Mouse (Mus musculus): Measurements from ENCODE around the gene Ccdc85a. TPM values are rescaled to one million over a fixed set of nuclear protein-coding genes. Genes with fewer than 3 reads are reported as not detected.

Ccdc85a gene
- polyA plus RNA-seq, 1 experiment from 2014 or later: 0.75 TPM

DNA sequence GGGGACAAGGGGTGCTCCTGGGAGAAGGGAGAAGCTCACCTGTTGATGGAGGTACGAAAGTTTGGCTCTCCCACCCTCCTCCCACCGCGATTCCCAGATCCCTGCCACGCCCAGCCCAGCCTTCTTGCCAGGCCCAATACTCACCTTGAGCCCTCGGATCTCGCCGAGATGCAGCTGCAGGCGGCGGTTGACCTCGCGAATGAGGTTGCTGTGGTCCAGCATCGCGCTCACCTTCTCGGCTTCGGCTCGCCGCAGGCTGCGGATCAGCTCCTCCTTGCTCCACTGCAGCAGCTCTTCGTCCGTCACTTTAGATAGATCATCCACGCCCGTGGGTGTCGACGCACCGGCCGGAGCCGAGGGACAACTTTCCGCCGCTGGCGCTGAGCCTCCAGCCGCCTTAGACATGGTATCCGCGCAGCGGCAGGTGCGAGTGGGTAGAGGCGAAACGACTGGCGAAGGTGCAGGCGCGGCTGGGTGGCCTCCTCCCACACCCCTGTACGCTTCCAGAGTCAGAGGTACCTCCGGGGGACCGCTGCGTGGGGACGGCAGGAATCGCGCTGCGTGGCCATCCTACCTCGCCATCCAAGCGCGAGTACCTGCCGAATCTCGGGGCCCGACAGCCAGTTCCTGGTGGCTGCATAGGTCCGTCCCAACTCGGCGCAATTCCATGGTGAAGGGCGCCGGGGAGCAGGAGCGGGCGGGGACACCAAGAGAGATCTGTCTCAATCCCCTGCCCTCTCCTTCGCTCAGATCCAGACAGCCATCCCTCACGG, 800 bp downstream of the Ccdc85a start:
- H3K4me2 ChIP-seq (replicated peaks; ENCODE audit: low read depth): peak overlapping the region; percentile 68

DNA sequence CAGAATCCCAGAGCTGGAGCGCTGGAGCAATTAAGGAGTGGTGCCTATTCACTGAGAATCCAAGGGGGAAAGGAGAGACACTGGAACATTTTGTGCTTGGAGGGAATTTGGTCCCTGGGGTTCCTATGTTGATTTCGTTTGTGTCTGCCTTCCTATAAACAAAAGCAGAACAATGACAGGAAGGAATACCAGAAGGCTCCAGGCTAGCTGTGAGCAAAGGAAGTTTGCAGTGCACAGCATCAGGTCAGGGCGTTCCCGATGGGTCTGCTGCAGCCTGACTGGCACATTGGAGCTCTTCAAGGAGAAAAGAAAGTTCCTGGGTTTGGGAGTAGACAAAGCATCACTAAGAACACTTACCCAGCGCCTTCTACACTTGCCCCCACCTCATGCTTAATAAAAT, 1.9 kb downstream of the Ccdc85a start:
- Histone ChIP-seq H3K4me1 (replicated peaks; ENCODE audit: control insufficient read depth, insufficient read depth) (no peaks in the 10 kb centered on the region), H3K27ac (replicated peaks) (no peak overlapping the region), H3K4me3 (ENCODE audit: low read depth, low read length) (no peak overlapping the region), H3K27me3 (ENCODE audit: control insufficient read depth, insufficient read depth, low read length) (no peaks in the 10 kb centered on the region), H3K4me2 (replicated peaks; ENCODE audit: low read depth) (no peak overlapping the region), H3K36me3 (ENCODE audit: control insufficient read depth, insufficient read depth, low read length) (no peaks in the 10 kb centered on the region), H3K9ac (ENCODE audit: low read length) (no peak overlapping the region), H3K9me3 (ENCODE audit: control insufficient read depth, low read length) (no peaks in the 10 kb centered on the region)
- DNase-seq (ENCODE audit: low spot score) (no peak), ATAC-seq (ENCODE audit: low FRiP score, low TSS enrichment) (no peak)
- WGBS: 27% methylated on average over 5 of the region's 5 CpGs
- no peak for TF ChIP-seq CTCF (IDR thresholded peaks at IDR 0.05; ENCODE audit: low read depth)
- no peak for TF ChIP-seq EP300 (optimal IDR thresholded peaks at IDR 0.05)

More for the DNA sequence above, 800 bp downstream of the Ccdc85a start:
- no peaks in the 10 kb centered on the region for H3K36me3 ChIP-seq (ENCODE audit: control insufficient read depth, insufficient read depth, low read length)
- H3K27me3 ChIP-seq (ENCODE audit: control insufficient read depth, insufficient read depth, low read length): no peaks in the 10 kb centered on the region
- no peak overlapping the region for H3K27ac ChIP-seq (replicated peaks)
- DNase-seq (ENCODE audit: low spot score): peak; percentile 15
- no peaks in the 10 kb centered on the region for H3K4me1 ChIP-seq (replicated peaks; ENCODE audit: control insufficient read depth, insufficient read depth)
- TF ChIP-seq CTCF (IDR thresholded peaks at IDR 0.05; ENCODE audit: low read depth) (no peak), EP300 (optimal IDR thresholded peaks at IDR 0.05) (no peak)
- under 1% methylated on average over 61 of the region's 63 CpGs for WGBS
- peak overlapping the region; percentile 47 for H3K9ac ChIP-seq (ENCODE audit: low read length)
- peak overlapping the region; percentile 42 for H3K4me3 ChIP-seq (ENCODE audit: low read depth, low read length)
- ATAC-seq (ENCODE audit: low FRiP score, low TSS enrichment): peak; percentile 27
- H3K9me3 ChIP-seq (ENCODE audit: control insufficient read depth, low read length): no peaks in the 10 kb centered on the region

GRCm38 (mm10) chr11:28572423-28572822, 11.7 kb downstream of the Ccdc85a start:
- Histone ChIP-seq H3K4me1 (replicated peaks; ENCODE audit: control insufficient read depth, insufficient read depth) (no peaks in the 10 kb centered on the region), H3K9ac (ENCODE audit: low read length) (no peak overlapping the region), H3K4me2 (replicated peaks; ENCODE audit: low read depth) (no peak overlapping the region), H3K4me3 (ENCODE audit: low read depth, low read length) (no peak overlapping the region), H3K27ac (replicated peaks) (no peak overlapping the region), H3K27me3 (ENCODE audit: control insufficient read depth, insufficient read depth, low read length) (no peaks in the 10 kb centered on the region), H3K36me3 (ENCODE audit: control insufficient read depth, insufficient read depth, low read length) (no peaks in the 10 kb centered on the region), H3K9me3 (ENCODE audit: control insufficient read depth, low read length) (no peaks in the 10 kb centered on the region)
- WGBS: 84% methylated on average over 1 of the region's 1 CpGs
- DNase-seq (ENCODE audit: low spot score) (no peak), ATAC-seq (ENCODE audit: low FRiP score, low TSS enrichment) (no peak)
- TF ChIP-seq EP300 (optimal IDR thresholded peaks at IDR 0.05): no peak

- H3K9me3 ChIP-seq (ENCODE audit: control insufficient read depth, low read length): no peaks in the 10 kb centered on the region
- ATAC-seq (ENCODE audit: low FRiP score, low TSS enrichment): no peak
- H3K27ac ChIP-seq (replicated peaks): no peak overlapping the region
Observed at GRCm38 (mm10) chr11:28556420-28556819, 27.7 kb downstream of the Ccdc85a start.

GRCm38 (mm10) chr11:28543429-28543828, 40.7 kb downstream of the Ccdc85a start:
- no peak for ATAC-seq (ENCODE audit: low FRiP score, low TSS enrichment)
- H3K9me3 ChIP-seq (ENCODE audit: control insufficient read depth, low read length): no peaks in the 10 kb centered on the region
- H3K9ac ChIP-seq (ENCODE audit: low read length): no peak overlapping the region
- no peak overlapping the region for H3K4me3 ChIP-seq (ENCODE audit: low read depth, low read length)
- WGBS: 85% methylated on average over 2 of the region's 2 CpGs
- no peak overlapping the region for H3K27ac ChIP-seq (replicated peaks)
- DNase-seq (ENCODE audit: low spot score): no peak
- H3K36me3 ChIP-seq (ENCODE audit: control insufficient read depth, insufficient read depth, low read length): no peaks in the 10 kb centered on the region
- TF ChIP-seq CTCF (IDR thresholded peaks at IDR 0.05; ENCODE audit: low read depth) (no peak), EP300 (optimal IDR thresholded peaks at IDR 0.05) (no peak)
- H3K4me2 ChIP-seq (replicated peaks; ENCODE audit: low read depth): no peak overlapping the region
- no peaks in the 10 kb centered on the region for H3K27me3 ChIP-seq (ENCODE audit: control insufficient read depth, insufficient read depth, low read length)
- no peaks in the 10 kb centered on the region for H3K4me1 ChIP-seq (replicated peaks; ENCODE audit: control insufficient read depth, insufficient read depth)

More at GRCm38 (mm10) chr11:28556420-28556819, 27.7 kb downstream of the Ccdc85a start:
- Histone ChIP-seq H3K4me3 (ENCODE audit: low read depth, low read length) (no peak overlapping the region), H3K4me2 (replicated peaks; ENCODE audit: low read depth) (no peak overlapping the region), H3K4me1 (replicated peaks; ENCODE audit: control insufficient read depth, insufficient read depth) (no peaks in the 10 kb centered on the region), H3K27me3 (ENCODE audit: control insufficient read depth, insufficient read depth, low read length) (no peaks in the 10 kb centered on the region), H3K36me3 (ENCODE audit: control insufficient read depth, insufficient read depth, low read length) (no peaks in the 10 kb centered on the region), H3K9ac (ENCODE audit: low read length) (no peak overlapping the region)
- DNase-seq (ENCODE audit: low spot score): no peak
- TF ChIP-seq EP300 (optimal IDR thresholded peaks at IDR 0.05) (no peak), CTCF (IDR thresholded peaks at IDR 0.05; ENCODE audit: low read depth) (no peak)

DNA sequence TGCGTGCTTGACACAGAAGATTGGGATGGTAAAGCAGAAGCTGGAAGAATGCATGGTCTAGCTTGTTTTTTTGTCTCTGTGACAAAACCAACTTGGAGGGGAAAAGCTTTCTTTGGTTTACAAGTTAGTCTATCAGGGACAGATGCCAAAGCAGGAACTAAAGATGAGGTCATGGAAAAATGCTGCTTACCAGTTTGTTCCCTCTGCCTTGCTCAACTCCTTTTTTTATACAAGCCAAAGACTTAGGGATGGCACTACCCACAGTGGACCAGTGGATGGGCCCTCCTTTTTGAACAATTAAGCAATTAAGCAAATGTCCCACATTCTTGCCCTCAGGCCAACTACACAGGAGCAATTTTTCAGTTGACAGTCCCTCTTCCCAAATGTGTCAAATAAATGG, 42.8 kb downstream of the Ccdc85a start:
- Histone ChIP-seq H3K4me1 (replicated peaks; ENCODE audit: control insufficient read depth, insufficient read depth) (no peaks in the 10 kb centered on the region), H3K9me3 (ENCODE audit: control insufficient read depth, low read length) (no peaks in the 10 kb centered on the region), H3K4me2 (replicated peaks; ENCODE audit: low read depth) (no peak overlapping the region), H3K27me3 (ENCODE audit: control insufficient read depth, insufficient read depth, low read length) (no peaks in the 10 kb centered on the region), H3K27ac (replicated peaks) (no peak overlapping the region), H3K4me3 (ENCODE audit: low read depth, low read length) (no peak overlapping the region), H3K36me3 (ENCODE audit: control insufficient read depth, insufficient read depth, low read length) (no peaks in the 10 kb centered on the region), H3K9ac (ENCODE audit: low read length) (no peak overlapping the region)
- ATAC-seq (ENCODE audit: low FRiP score, low TSS enrichment): no peak
- no peak for TF ChIP-seq EP300 (optimal IDR thresholded peaks at IDR 0.05)
- TF ChIP-seq CTCF (IDR thresholded peaks at IDR 0.05; ENCODE audit: low read depth): no peak
- 85% methylated on average over 1 of the region's 1 CpGs for WGBS
- DNase-seq (ENCODE audit: low spot score): no peak
